Mouse (Mus musculus): ENCODE measurements at regions not wholly inside any gene's neighbourhood (a gene's known extent, or its start where the extent isn't known, plus 50 kb on each side); places are given as distances from the start of the nearest gene placed in this dataset.
A peak's percentile ranks its signal among the peaks of the same experiment; 100 is the strongest.

DNA sequence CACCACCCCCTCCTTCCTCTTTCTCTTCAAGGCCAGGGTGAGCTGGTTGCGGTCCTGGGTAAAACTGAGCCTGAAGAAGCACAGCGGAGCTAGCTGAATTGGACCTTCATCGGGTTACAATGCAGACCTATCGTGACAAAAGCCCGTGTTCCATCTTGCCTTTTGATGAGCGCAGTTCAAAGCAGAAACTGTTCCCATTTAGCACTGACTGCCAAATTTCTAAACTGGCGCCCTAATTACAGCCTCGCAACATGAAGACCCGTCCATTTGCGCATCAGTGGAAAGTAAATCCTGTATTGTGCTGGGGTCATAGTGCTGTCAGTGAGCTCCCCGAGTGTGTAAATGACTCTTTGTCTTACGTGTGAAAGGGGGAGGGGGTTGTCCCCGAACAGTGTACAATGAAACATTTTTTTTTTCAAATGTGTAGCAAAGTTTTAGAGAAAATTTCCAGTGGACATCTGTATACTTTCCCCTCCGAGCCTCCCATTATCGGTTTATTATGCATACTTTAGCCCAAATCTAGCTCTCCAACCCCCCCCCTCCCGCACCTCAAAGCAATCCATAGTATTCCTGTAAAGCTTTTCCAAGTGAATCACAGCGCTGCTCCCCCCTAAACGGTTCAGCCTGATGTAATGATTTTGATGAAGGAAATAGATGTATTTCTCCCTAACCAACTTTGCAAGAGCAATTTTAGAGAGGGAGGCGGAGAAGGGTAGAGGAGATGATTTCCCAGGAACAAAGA is 877.4 kb downstream of the Epha4 start:
- no peak for ATAC-seq (replicated peaks; ENCODE audit: poor library complexity)

DNA sequence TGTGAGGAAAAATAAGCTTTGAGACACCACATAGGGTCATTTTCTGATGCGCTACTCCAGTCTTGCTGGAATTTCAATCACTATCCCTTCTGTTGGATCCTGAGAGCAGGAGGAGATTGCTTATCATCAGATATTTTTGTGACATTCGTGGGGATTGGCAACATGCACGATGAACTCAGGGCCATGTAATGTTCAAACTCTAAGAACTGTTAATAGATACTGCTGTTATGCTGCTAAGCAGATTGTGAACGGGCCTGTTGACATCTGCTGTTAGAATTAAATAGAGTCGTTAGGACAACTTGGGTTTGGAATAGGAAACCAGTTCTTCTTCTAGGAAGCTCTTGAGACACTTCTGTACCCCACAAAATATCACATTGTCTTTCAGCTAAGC is 876.9 kb downstream of the Epha4 start:
- no peak for ATAC-seq (replicated peaks; ENCODE audit: poor library complexity)

DNA sequence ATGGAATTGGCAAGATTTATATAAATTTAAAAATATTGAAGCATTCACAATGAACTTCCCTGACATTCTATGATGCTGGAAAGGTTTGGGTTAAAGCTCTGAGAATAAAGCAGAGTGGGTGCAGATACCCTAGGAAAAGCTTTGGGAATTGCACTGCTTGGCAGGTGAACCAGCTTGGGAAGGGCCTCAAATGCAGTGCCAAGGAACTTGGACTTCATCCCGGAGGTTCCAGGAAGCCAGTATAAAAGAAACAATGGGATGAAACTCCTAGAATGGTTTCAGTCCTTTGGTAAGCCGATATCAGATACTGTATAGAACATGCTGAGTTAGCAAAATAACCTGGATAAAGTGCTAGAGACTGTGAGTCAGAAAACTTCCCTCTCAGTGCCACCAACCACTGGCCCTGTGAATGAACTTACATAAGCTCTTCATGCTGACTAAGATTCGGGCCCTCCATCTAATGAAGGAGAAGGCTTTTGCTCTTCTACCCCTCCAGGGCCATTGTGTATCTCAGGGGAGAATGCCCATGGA is 873.6 kb downstream of the Epha4 start:
- ATAC-seq (replicated peaks; ENCODE audit: poor library complexity), result no peak

DNA sequence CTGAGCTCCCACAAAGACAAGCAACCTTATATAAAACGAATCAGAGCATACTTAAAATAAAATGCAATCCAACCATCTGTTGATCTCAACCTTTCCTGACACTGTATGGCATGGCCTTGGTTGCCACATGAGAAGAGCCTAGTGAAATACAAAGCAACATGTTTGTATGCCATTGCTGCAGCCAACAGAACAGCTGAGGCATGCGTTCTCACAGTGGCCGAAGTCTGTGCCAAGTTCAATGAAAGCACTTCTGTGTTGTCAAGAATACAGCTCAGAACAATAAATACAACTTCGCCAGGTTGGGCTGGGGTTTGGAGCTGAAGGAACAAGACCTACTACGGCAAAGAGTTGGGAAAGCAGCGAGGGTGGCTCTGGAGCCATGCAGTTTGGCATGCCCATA is 872.2 kb downstream of the Epha4 start:
- no peak for ATAC-seq (replicated peaks; ENCODE audit: poor library complexity)

DNA sequence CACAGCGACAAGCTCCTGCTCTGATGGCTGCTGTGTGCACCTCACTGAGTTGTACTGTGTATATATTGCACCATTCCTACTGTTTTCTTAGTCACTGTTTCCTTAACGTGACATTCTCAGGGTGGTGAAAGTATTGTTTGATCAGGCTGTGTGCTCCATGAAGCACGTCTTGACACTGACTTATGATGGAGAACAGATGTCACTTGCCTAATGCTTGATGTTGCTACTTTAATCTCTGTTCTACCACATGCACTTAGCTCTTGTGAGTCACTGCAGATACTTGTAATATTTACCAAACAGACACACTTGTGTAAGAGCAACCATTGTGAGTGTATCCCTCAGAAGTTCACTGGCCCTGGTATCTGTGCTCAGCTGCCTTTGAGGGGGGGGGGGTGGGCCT is 870.0 kb downstream of the Epha4 start:
- ATAC-seq (replicated peaks; ENCODE audit: poor library complexity), result no peak

DNA sequence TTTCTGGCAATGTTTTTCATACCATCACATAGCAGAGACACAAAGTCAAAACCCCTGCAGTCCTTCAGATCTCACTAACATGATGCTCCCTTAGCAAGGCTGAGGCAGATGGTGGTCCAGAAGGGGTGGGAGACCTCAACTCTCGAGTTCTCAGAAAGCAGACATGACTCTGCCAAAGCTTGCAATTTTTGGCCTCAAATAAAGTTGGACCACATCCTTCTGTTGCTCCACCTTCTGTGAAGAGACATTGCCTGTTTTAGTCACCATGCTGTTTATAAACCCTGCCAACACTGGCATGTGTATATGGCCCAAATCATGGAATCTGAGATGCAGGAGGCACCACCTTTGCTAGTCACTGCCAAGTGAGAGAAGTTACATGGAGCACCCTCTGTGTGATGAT is 860.1 kb downstream of the Epha4 start:
- no peak for ATAC-seq (replicated peaks; ENCODE audit: poor library complexity)

DNA sequence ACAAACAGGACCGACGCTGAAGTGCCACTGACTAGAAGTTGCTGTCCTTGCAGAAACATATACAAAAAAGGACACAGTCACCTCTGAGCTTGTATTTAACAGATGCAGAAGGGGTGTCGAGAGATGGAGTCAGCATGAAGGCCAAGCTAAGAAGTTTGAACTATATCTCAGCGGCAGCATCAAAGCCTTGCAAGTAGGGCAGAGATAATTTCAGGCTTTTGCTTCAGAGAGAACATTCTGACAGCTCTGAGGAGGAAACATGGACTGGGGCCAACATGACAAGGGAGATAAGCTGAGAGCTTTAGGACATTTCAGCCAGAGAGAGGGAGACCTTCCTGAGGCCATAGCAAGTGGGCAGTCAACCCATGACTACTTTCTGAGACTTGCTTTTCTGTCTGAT is 856.7 kb downstream of the Epha4 start:
- ATAC-seq (replicated peaks; ENCODE audit: poor library complexity), result no peak

DNA sequence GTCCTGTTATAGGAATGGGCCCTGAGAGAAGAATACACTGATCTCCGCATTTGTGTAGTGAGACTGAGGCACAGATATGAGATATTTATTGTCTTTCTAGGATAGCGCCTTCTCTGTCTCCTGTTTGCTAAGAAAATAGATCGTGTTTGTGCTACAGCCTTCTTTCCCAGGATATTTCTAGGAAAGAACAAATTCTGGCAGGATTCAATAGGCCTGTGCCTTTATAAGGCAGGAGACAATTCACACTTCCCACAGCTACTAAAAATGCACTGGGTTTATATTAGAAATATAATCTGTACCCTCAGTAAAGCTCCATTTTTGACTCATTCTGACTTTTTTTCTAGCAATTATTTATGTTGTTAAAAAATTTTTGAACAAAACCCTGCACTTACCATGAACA is 854.7 kb downstream of the Epha4 start:
- ATAC-seq (replicated peaks; ENCODE audit: poor library complexity), result no peak

DNA sequence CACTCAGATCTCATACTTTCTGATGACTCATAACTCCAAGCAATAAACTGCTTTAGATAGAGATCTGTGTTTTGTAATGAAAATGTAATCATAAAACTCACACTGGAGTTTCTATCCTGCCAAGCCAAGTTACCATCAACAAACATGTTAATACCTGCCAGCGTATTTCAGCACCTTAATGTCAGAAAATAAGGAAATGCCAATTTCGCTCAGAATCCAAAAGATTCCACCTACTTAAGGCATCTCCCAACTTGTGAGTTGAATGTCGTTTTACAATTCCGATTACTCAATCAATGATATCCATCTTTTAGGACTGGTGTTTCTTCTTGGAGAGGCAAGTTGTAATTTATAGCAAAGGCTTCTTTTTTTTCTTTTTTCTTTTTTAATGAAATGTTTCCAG is 850.5 kb downstream of the Epha4 start:
- no peak for ATAC-seq (replicated peaks; ENCODE audit: poor library complexity)

DNA sequence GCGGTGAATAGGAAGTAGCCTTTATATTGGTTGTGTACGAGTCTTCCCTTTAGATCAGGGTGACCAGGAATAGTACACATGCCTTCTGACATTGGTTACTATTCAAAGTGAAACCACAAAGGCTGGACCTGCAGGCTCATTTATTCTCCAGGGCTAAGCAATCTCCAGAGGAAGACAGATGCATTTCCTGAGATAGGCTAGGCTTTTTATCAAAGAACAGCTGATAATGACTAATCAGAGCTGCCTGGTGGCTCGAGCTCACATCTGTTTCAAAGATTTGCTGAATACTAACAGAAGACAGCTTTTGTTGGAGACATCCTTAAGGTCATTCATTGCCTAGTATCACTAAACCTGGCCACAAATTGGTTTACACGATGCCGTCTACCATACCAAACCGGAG is 838.1 kb downstream of the Epha4 start:
- no peak for ATAC-seq (replicated peaks; ENCODE audit: poor library complexity)

DNA sequence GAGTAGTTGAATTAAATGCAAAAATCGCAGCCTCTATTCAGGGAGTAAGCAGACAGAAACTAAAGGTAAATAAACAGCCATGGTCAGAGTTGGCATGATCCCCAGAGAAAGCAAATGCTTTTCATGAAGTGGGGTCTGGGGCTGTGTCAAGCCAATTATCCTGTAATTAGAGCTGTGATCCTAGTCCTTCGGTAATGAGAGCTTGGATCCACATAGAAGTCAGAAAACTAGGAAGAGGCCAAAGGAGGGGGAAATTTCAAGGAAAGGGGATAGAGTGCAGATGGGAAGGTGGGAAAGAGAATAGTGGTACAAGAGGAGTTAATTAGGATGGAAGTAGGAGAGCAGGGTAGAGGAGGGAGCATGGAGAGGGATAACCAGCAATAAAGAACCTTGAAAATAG is 809.3 kb downstream of the Epha4 start:
- no peak for ATAC-seq (replicated peaks; ENCODE audit: poor library complexity)

DNA sequence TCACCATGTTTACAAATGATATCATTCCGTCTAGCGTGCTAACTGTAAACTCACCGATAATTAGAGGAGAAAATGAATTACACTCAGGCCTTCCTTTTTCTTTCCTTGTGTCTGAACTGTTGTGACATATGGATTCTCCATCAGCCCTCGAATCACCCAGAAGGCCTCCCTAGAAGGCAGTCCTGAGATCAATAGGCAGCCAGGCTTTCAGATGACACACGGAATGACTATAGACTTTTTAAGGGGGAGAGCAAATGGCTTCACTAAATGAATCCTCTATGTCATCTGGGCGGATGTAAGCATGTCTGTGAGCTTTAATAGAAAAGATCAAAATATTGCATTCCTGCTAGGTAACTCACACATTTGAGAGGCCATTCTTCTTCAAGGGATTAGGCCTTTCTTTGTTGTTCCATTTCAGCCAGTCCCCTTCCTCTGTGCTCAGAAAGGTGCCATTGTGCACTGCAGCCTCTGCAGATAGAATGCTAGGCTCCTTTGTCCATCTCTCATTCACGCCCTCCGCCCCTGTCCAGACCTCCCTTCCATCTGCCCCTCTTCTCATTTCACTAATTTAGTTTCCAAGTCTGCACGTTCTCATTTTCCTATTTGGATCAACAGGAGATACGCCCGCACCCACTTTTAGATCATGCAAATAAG is 797.1 kb downstream of the Epha4 start:
- no peak for ATAC-seq (replicated peaks; ENCODE audit: poor library complexity)

DNA sequence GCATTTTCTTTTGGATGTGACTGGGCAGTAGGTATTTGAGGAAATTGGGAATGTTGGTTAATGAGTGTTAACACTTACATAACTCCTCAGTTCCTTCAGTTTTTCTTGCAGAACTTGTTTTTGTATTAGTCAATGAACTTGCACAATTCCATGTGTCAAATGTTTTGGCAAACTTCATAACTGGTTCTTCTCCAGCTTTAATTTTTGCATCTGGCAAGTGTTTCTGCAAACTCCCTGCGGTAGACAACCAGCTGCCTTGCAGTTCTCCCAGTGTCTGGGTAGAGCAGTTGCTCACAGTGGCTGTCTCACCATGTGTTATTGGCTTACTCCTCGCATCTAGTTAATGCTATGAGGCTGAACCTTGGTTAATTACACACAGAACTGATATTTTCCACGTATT is 790.4 kb downstream of the Epha4 start:
- peak; percentile 74 for ATAC-seq (replicated peaks; ENCODE audit: poor library complexity)

DNA sequence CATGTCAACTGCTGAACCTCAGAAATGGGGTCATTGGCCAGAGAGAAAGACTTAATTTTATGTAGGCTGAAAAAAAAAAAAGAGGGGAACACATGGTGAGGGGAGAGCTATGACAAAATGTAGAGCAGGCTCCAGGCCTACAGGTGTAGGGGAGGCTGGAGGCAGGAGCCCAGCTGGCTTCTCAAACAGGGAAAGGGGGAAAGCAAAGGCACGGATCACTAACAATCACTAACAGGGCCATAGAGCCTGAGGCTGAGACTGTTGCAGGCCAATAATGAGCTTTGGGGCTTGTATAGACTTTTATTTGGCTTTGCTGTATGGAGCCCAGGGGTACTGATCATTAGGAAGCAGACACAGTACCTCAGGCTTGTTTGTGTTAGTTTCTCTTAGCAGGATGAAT is 777.9 kb downstream of the Epha4 start:
- ATAC-seq (replicated peaks; ENCODE audit: poor library complexity), result no peak

DNA sequence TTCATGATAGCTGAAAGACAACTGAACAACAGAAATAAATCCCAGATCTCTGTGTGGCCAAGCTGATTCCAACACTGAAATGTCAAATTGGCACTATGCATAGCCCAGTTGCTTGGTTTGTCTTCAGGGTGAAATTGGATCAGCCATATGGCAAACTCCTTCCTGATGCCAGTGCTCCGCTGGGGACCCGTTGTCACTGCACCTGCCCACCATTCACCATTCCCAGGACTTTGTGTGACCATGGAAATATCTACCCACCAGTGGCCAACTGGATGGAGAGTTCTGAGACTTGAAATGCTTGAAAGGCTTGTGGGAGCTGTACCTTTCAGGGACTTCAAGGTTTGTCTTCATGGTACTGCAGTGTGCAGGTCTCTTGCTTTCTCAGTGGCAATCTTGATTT is 777.2 kb downstream of the Epha4 start:
- no peak for ATAC-seq (replicated peaks; ENCODE audit: poor library complexity)

DNA sequence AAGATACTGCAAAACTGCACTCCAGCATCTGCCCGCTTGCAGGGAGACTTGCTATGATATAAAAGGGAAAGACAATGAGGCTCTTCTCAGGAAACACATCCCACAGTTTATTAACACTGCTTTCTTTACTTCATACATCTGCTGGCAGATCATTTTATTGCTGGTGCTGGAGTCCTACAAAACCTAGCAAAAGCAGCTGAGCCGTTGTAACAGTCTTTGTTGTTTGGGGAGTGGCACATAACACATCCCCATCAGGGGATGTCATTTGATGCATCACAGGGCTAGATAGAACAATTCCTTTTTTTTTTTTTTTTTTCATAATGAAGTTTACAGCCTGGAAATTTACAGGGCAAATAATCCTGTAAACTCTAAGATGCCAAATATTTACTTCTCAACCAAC is 742.2 kb downstream of the Epha4 start:
- ATAC-seq (replicated peaks; ENCODE audit: poor library complexity), result no peak

DNA sequence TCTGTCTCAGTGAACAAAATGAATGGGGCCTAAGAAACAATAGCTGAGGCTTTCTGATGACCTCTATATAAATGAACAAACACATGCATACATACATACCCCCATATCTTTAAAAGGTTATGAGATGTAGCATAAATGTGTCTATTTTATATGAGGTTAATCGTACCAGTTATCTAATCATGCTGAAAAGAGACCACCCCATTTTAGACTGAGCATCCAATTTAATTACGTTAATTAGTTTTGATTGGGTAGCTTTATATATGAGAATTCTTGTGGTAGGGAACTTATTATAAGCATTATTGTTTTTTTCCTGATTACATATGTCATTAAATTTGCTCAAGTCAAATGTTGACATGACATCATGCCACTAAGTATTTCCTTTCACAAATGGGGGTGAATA is 728.0 kb downstream of the Epha4 start:
- ATAC-seq (replicated peaks; ENCODE audit: poor library complexity), result no peak

DNA sequence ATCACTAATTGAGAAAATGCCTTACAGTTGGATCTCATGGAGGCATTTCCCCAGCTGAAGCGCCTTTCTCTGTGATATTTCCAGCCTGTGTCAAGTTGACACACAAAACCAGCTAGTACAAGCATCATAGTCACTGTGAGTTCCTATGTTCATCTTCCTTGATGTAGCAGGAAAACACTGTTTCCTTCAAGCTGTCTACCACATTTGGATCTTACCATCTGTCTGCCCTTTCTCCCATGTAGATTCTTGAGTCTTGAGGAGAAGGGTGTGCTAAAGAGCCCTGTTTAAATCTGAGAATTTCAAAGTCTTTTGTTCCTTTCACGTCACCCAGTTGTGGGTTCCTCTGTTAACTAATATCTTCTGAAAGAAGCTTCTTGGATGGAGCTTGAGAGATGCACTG is 721.5 kb downstream of the Epha4 start:
- no peak for ATAC-seq (replicated peaks; ENCODE audit: poor library complexity)

DNA sequence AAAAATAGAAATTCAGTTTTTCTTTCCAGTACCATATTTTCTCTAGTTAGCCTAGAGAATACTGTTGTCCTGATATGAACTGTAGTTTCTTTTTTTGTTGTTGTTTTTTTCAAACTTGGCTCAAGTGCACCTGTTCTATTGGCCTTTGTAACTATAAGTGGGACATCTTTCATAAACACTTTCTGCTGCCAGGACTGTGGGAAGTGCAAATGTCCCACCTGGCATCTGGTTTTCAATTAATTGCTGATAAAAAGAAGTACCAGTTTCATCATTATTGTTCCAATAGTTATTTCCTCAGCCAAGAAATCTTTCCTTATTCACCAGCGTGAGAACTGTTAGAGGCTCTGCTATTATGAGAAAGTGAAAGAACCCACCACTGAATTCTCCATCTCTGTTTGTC is 695.0 kb downstream of the Epha4 start:
- ATAC-seq (replicated peaks; ENCODE audit: poor library complexity), result no peak

DNA sequence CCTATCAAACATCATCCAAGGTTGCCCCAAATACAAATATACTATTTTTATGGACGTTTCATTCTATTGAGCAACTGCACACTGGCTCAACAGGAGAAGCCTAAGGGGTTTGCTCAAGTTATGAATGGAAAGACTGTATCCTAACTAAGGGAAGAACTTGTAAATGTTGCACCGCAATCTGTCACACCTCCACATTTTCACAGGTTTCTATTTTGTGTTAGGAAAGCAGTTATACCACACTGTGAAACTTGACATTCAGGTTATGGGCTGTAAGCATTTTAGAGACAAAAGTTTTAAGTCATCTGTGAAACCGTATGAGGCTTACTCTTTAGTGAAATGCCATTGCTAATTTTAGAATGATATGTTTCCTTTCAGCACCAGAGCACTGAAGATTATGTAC is 693.3 kb downstream of the Epha4 start:
- no peak for ATAC-seq (replicated peaks; ENCODE audit: poor library complexity)

DNA sequence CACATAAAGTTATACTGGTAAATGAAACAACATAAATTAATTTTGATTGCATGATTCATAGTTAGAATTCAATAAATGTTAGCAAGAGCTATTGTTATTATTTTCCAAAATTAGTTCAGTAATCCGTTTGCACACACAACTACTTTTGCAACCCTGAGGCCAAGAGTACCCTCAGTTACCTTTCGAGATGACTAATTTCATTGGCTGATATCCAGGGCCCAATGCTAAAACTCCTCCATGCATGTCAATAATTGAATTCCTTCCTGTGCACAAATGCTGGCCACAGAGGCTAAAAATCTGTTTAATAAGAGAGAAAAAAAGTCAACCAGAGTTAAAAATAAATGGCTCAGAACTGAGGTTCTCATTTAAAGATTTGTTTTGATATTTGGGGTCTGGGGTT is 685.2 kb downstream of the Epha4 start:
- no peak for ATAC-seq (replicated peaks; ENCODE audit: poor library complexity)

DNA sequence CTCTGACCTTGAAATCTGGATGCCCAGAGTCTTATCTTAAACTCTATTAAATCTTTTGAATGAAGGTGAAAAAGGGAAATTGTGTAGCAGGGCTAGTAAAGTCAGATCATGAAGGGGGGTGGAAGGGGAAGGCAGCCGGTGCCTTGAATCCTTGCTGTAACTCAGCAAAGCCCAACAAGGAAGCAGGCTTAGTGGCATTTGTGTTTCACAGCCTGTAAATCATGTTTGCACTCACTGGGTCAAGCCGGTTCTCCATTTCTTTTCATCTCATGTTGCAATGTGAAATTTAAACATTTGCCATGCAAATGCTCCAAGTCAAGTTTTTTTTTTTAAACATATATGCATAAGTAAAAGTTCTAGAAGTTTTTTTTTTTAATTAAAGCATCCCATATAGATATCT is 682.6 kb downstream of the Epha4 start:
- ATAC-seq (replicated peaks; ENCODE audit: poor library complexity), result no peak

Data from megakaryocyte progenitor cell, adult 5-6 weeks (primary cell).